In genomic region chr4:87371960-87372359, GRCm38 (mm10) we compare ENCODE assay signal across 19 mouse cellular contexts.
DNase-seq lines count a peak whose midpoint lies in the region; ATAC-seq lines count a peak whose summit lies in the region.
"Had no signal": no experiment of that assay in that cellular context is flagged by ENCODE, and none has a peak within 500 bp of the region (broad histone marks: within the 10 kb centered on the region; RNA-seq: fewer than 3 reads in every experiment).

No protein-coding gene starts in this region.

- 28% methylated on average over 7 of the region's 7 CpGs for WGBS in forebrain, embryonic 10.5 days
- 39% methylated on average over 7 of the region's 7 CpGs for WGBS in forebrain, embryonic 14.5 days
- WGBS in midbrain, embryonic 11.5 days = 40% methylated on average over 7 of the region's 7 CpGs
- WGBS in midbrain, embryonic 14.5 days = 39% methylated on average over 7 of the region's 7 CpGs

- intact Hi-C loops in heart, postnatal 36 days (cut with DNase I) = no loop called here

- ATAC-seq in forebrain, embryonic 14.5 days = no peak
- no peak for ATAC-seq in midbrain, embryonic 11.5 days (ENCODE audit: low FRiP score)
- ATAC-seq in midbrain, embryonic 14.5 days (ENCODE audit: low FRiP score, low TSS enrichment) = no peak
- ATAC-seq: forebrain, postnatal 0 days; midbrain, embryonic 16.5 days had no signal

- no peak for DNase-seq in forebrain, embryonic 10.5 days (ENCODE audit: extremely low spot score, low spot score)
- no peak for DNase-seq in forebrain, embryonic 14.5 days (ENCODE audit: low spot score)
- peak; percentile 83 for DNase-seq in midbrain, embryonic 11.5 days (ENCODE audit: low spot score, missing footprints)
- no peak for DNase-seq in midbrain, embryonic 14.5 days
- DNase-seq in embryo, embryonic 11 days = peak; percentile 38
- no peak for DNase-seq in spleen, postnatal 4 days (ENCODE audit: low spot score in 2 of 2)
- DNase-seq in heart, postnatal 36 days = no peak
- DNase-seq: adrenal gland, adult 2 months; forebrain, postnatal 0 days; heart, postnatal 10 days; kidney, adult 8-10 months; kidney, postnatal 36 days; lung, postnatal 10 days; right cerebral cortex, postnatal 4 days had no signal

- H3K4me2 ChIP-seq in forebrain, embryonic 14.5 days (ENCODE audit: low read length) = no peak overlapping the region
- no peak overlapping the region for H3K4me2 ChIP-seq in midbrain, embryonic 11.5 days
- no peak overlapping the region for H3K4me2 ChIP-seq in midbrain, embryonic 14.5 days (ENCODE audit: low read length)
- H3K4me2 ChIP-seq: heart, embryonic 11.5 days; hindbrain, embryonic 13.5 days; liver, embryonic 15.5 days had no signal

- H3K4me3 ChIP-seq in forebrain, embryonic 10.5 days = no peak overlapping the region
- no peak overlapping the region for H3K4me3 ChIP-seq in forebrain, embryonic 14.5 days (ENCODE audit: low read depth, low read length)
- no peak overlapping the region for H3K4me3 ChIP-seq in midbrain, embryonic 11.5 days (ENCODE audit: low read depth, low read length)
- H3K4me3 ChIP-seq in midbrain, embryonic 14.5 days (replicated peaks; ENCODE audit: low read depth, low read length) = no peak overlapping the region
- H3K4me3 ChIP-seq: hindbrain, embryonic 13.5 days; left cerebral cortex, adult 2 months; liver, embryonic 15.5 days had no signal

- peak overlapping the region; percentile 72 for H3K27ac ChIP-seq in forebrain, embryonic 10.5 days
- H3K27ac ChIP-seq in forebrain, embryonic 14.5 days (ENCODE audit: low read depth, low read length) = no peak overlapping the region
- no peak overlapping the region for H3K27ac ChIP-seq in midbrain, embryonic 11.5 days (ENCODE audit: low read depth, low read length)
- H3K27ac ChIP-seq in midbrain, embryonic 14.5 days (replicated peaks; ENCODE audit: low read depth, low read length) = no peak overlapping the region
- H3K27ac ChIP-seq: hindbrain, embryonic 13.5 days; left cerebral cortex, adult 2 months; liver, embryonic 15.5 days had no signal

- no peak overlapping the region for H3K9ac ChIP-seq in forebrain, embryonic 14.5 days (ENCODE audit: low read length)
- no peak overlapping the region; the same call in 1 of the 2 replicates for H3K9ac ChIP-seq in midbrain, embryonic 11.5 days (ENCODE audit: low read length)
- H3K9ac ChIP-seq in midbrain, embryonic 14.5 days (replicated peaks; ENCODE audit: low read length) = no peak overlapping the region
- H3K9ac ChIP-seq: forebrain, postnatal 0 days; hindbrain, embryonic 13.5 days; liver, embryonic 15.5 days had no signal

- no peaks in the 10 kb centered on the region for H3K36me3 ChIP-seq in forebrain, embryonic 10.5 days (replicated peaks)
- no peaks in the 10 kb centered on the region for H3K36me3 ChIP-seq in forebrain, embryonic 14.5 days (ENCODE audit: control insufficient read depth, insufficient read depth, low read length)
- no peaks in the 10 kb centered on the region for H3K36me3 ChIP-seq in midbrain, embryonic 11.5 days (ENCODE audit: control insufficient read depth, insufficient read depth, low read length)
- H3K36me3 ChIP-seq in midbrain, embryonic 14.5 days (ENCODE audit: control insufficient read depth, insufficient read depth, low read length) = no peaks in the 10 kb centered on the region
- H3K36me3 ChIP-seq: hindbrain, embryonic 13.5 days; liver, embryonic 15.5 days had no signal

- H3K27me3 ChIP-seq in forebrain, embryonic 10.5 days (ENCODE audit: poor library complexity, severe bottlenecking) = peaks cover 23% of the 10 kb centered on the region
- H3K27me3 ChIP-seq in forebrain, embryonic 14.5 days (replicated peaks; ENCODE audit: control insufficient read depth, insufficient read depth, low read length) = no peaks in the 10 kb centered on the region
- H3K27me3 ChIP-seq in midbrain, embryonic 11.5 days (ENCODE audit: control insufficient read depth, insufficient read depth, low read length) = no peaks in the 10 kb centered on the region; the same call in 1 of the 2 replicates
- H3K27me3 ChIP-seq in midbrain, embryonic 14.5 days (ENCODE audit: control insufficient read depth, insufficient read depth, low read length) = no peaks in the 10 kb centered on the region

- H3K4me1 ChIP-seq in forebrain, embryonic 10.5 days = peaks cover 47% of the 10 kb centered on the region
- H3K4me1 ChIP-seq in forebrain, embryonic 14.5 days (ENCODE audit: control insufficient read depth, insufficient read depth, low read length) = peaks cover 20% of the 10 kb centered on the region
- peaks cover 19% of the 10 kb centered on the region for H3K4me1 ChIP-seq in midbrain, embryonic 11.5 days (ENCODE audit: control insufficient read depth, insufficient read depth, low read length)
- peaks cover 22% of the 10 kb centered on the region for H3K4me1 ChIP-seq in midbrain, embryonic 14.5 days (ENCODE audit: control insufficient read depth, insufficient read depth, low read length)
- H3K4me1 ChIP-seq: liver, embryonic 15.5 days had no signal

- no peaks in the 10 kb centered on the region for H3K9me3 ChIP-seq in forebrain, embryonic 10.5 days
- H3K9me3 ChIP-seq in forebrain, embryonic 14.5 days (replicated peaks; ENCODE audit: control insufficient read depth, low read length) = no peaks in the 10 kb centered on the region
- H3K9me3 ChIP-seq in midbrain, embryonic 11.5 days (ENCODE audit: control insufficient read depth, low read length) = no peaks in the 10 kb centered on the region
- no peaks in the 10 kb centered on the region for H3K9me3 ChIP-seq in midbrain, embryonic 14.5 days (ENCODE audit: control insufficient read depth, low read length)
- H3K9me3 ChIP-seq: hindbrain, embryonic 13.5 days; liver, embryonic 15.5 days had no signal

Comparison
In these comparisons a context has a peak if more than half of its experiments do, and no peak if none do; other contexts are left out.
1. DNase-seq: peak in midbrain, embryonic 11.5 days (single experiment) and embryo, embryonic 11 days (single experiment); none in forebrain, embryonic 10.5 days (single experiment), forebrain, embryonic 14.5 days (single experiment), midbrain, embryonic 14.5 days (single experiment), spleen, postnatal 4 days (0 of 2) and heart, postnatal 36 days (0 of 2).